Mouse (Mus musculus): Measurements from ENCODE around the gene Chic2. TPM values are rescaled to one million over a fixed set of nuclear protein-coding genes. Genes with fewer than 3 reads are reported as not detected.

Gene Chic2
- total RNA-seq (2021): 10 to 100 TPM; 16.8 to 19.2 TPM
- 3.7 and 8.6 TPM in 2 replicates for polyA plus RNA-seq (2012; rRNA removed)
- long read RNA-seq, full-length matches to known transcripts: 25 of 26 reads
- long read RNA-seq, partial matches to known transcripts: 0 of 26 reads
- long read RNA-seq, other reads (novel, unspliced or antisense): 1 of 26 reads

- Histone ChIP-seq H3K4me1 (ENCODE audit: control insufficient read depth, insufficient read depth, low read length) (peaks cover 8% of the 10 kb centered on the region), H3K27ac (peak within 1 kb of the TSS; percentile 93), H3K4me3 (peak within 1 kb of the TSS; percentile 98), H3K9ac (ENCODE audit: low read depth, low read length) (peak within 1 kb of the TSS; percentile 99), H3K79me2 (replicated peaks; ENCODE audit: control insufficient read depth, insufficient read depth, low read length) (peaks cover 9% of the 10 kb centered on the region), H3K27me3 (ENCODE audit: control insufficient read depth, insufficient read depth, low read length) (no peaks in the 10 kb centered on the region), H3K36me3 (ENCODE audit: control insufficient read depth, insufficient read depth, low read length) (peaks cover 15% of the 10 kb centered on the region)
- intact Hi-C loops (cut with DNase I): loop anchor here (5.0 to 10.0 kb wide), 2 partner anchors 250 to 512 kb away; partner anchors contain the start of gene Scfd2
- WGBS: under 1% methylated on average over 59 of the region's 90 CpGs
- peak; percentile 92 to 94 for DNase-seq
- peak; percentile 49 for TF ChIP-seq POLR2A (IDR thresholded peaks at IDR 0.05; ENCODE audit: insufficient read depth, low read depth, low read length)
- no peak for TF ChIP-seq EP300 (IDR thresholded peaks at IDR 0.05; ENCODE audit: insufficient read depth, low read depth, low read length)
- no peak for TF ChIP-seq CTCF (IDR thresholded peaks at IDR 0.05)
Observed at GRCm38 (mm10) chr5:75044310-75044904, at the start of gene Chic2. Chic2 (minus strand) TSS chr5:75044774.

GRCm38 (mm10) chr5:75085906-75086305 is 41.3 kb upstream of the Chic2 start:
- H3K27ac ChIP-seq: no peak overlapping the region
- peaks cover 4% of the 10 kb centered on the region for H3K4me1 ChIP-seq (ENCODE audit: control insufficient read depth, insufficient read depth, low read length)
- no peaks in the 10 kb centered on the region for H3K79me2 ChIP-seq (replicated peaks; ENCODE audit: control insufficient read depth, insufficient read depth, low read length)
- 50% methylated on average over 4 of the region's 4 CpGs for WGBS
- no peak overlapping the region for H3K4me3 ChIP-seq
- H3K36me3 ChIP-seq (ENCODE audit: control insufficient read depth, insufficient read depth, low read length): no peaks in the 10 kb centered on the region
- peaks cover 27% of the 10 kb centered on the region for H3K27me3 ChIP-seq (ENCODE audit: control insufficient read depth, insufficient read depth, low read length)
- no peak overlapping the region for H3K9ac ChIP-seq (ENCODE audit: low read depth, low read length)
- TF ChIP-seq EP300 (IDR thresholded peaks at IDR 0.05; ENCODE audit: insufficient read depth, low read depth, low read length) (no peak), POLR2A (IDR thresholded peaks at IDR 0.05; ENCODE audit: insufficient read depth, low read depth, low read length) (no peak), CTCF (IDR thresholded peaks at IDR 0.05) (no peak)
- intact Hi-C loops (cut with DNase I): no loop called here
- no peak for DNase-seq

GRCm38 (mm10) chr5:75085521-75085875 is 40.9 kb upstream of the Chic2 start:
- Histone ChIP-seq H3K36me3 (ENCODE audit: control insufficient read depth, insufficient read depth, low read length) (no peaks in the 10 kb centered on the region), H3K79me2 (replicated peaks; ENCODE audit: control insufficient read depth, insufficient read depth, low read length) (no peaks in the 10 kb centered on the region), H3K4me1 (ENCODE audit: control insufficient read depth, insufficient read depth, low read length) (peaks cover 4% of the 10 kb centered on the region), H3K27me3 (ENCODE audit: control insufficient read depth, insufficient read depth, low read length) (peaks cover 29% of the 10 kb centered on the region), H3K27ac (no peak overlapping the region), H3K4me3 (no peak overlapping the region), H3K9ac (ENCODE audit: low read depth, low read length) (no peak overlapping the region)
- no peak for DNase-seq
- WGBS: 13% methylated on average over 17 of the region's 17 CpGs
- TF ChIP-seq EP300 (IDR thresholded peaks at IDR 0.05; ENCODE audit: insufficient read depth, low read depth, low read length) (no peak), POLR2A (IDR thresholded peaks at IDR 0.05; ENCODE audit: insufficient read depth, low read depth, low read length) (no peak), CTCF (IDR thresholded peaks at IDR 0.05) (no peak)
- intact Hi-C loops (cut with DNase I): no loop called here

- H3K27me3 ChIP-seq (ENCODE audit: control insufficient read depth, insufficient read depth, low read length): peaks cover 31% of the 10 kb centered on the region
- no peak overlapping the region for H3K4me3 ChIP-seq
- intact Hi-C loops (cut with DNase I): loop anchor here (5.0 kb wide), 1 partner anchor 67 kb away; the partner anchor contains the start of gene Pdgfra
- H3K79me2 ChIP-seq (replicated peaks; ENCODE audit: control insufficient read depth, insufficient read depth, low read length): no peaks in the 10 kb centered on the region
- DNase-seq: no peak
- no peaks in the 10 kb centered on the region for H3K36me3 ChIP-seq (ENCODE audit: control insufficient read depth, insufficient read depth, low read length)
- H3K4me1 ChIP-seq (ENCODE audit: control insufficient read depth, insufficient read depth, low read length): peaks cover 4% of the 10 kb centered on the region
- no peak for TF ChIP-seq POLR2A (IDR thresholded peaks at IDR 0.05; ENCODE audit: insufficient read depth, low read depth, low read length)
- TF ChIP-seq CTCF (IDR thresholded peaks at IDR 0.05): no peak
- no peak for TF ChIP-seq EP300 (IDR thresholded peaks at IDR 0.05; ENCODE audit: insufficient read depth, low read depth, low read length)
- no peak overlapping the region for H3K9ac ChIP-seq (ENCODE audit: low read depth, low read length)
- no peak overlapping the region for H3K27ac ChIP-seq
- WGBS: 9% methylated on average over 25 of the region's 25 CpGs
Observed at GRCm38 (mm10) chr5:75084871-75085520, 40.4 kb upstream of the Chic2 start.

GRCm38 (mm10) chr5:75084393-75084870 is 39.9 kb upstream of the Chic2 start:
- 7% methylated on average over 8 of the region's 8 CpGs for WGBS
- peaks cover 33% of the 10 kb centered on the region for H3K27me3 ChIP-seq (ENCODE audit: control insufficient read depth, insufficient read depth, low read length)
- intact Hi-C loops (cut with DNase I): loop anchor here (5.0 kb wide), 1 partner anchor 68 kb away; the partner anchor contains the start of gene Pdgfra
- no peaks in the 10 kb centered on the region for H3K79me2 ChIP-seq (replicated peaks; ENCODE audit: control insufficient read depth, insufficient read depth, low read length)
- H3K4me3 ChIP-seq: no peak overlapping the region; the same call in 1 of the 2 replicates
- H3K4me1 ChIP-seq (ENCODE audit: control insufficient read depth, insufficient read depth, low read length): peaks cover 4% of the 10 kb centered on the region
- no peak for DNase-seq
- TF ChIP-seq POLR2A (IDR thresholded peaks at IDR 0.05; ENCODE audit: insufficient read depth, low read depth, low read length) (no peak), EP300 (IDR thresholded peaks at IDR 0.05; ENCODE audit: insufficient read depth, low read depth, low read length) (no peak), CTCF (IDR thresholded peaks at IDR 0.05) (no peak)
- H3K27ac ChIP-seq: no peak overlapping the region
- no peak overlapping the region for H3K9ac ChIP-seq (ENCODE audit: low read depth, low read length)
- H3K36me3 ChIP-seq (ENCODE audit: control insufficient read depth, insufficient read depth, low read length): no peaks in the 10 kb centered on the region

All from heart, adult 2 months (tissue).